Mouse (Mus musculus) layer of hippocampus, postnatal 36 days (tissue): ENCODE results near the gene Olfr1231. TPM values are rescaled to one million over a fixed set of nuclear protein-coding genes. Genes with fewer than 3 reads are reported as not detected.

Experiments
- DNase-seq, 2 experiments: peaks; one replicate each; pipeline ENCODE4 v3.0.0; 2022
- total RNA-seq, 2 experiments: library from RNA; stranded (reverse); gene quantifications; 2 replicates each; pipeline ENCODE4 v1.2.3; 2021

The Olfr1231 gene
- not detected for total RNA-seq

DNA sequence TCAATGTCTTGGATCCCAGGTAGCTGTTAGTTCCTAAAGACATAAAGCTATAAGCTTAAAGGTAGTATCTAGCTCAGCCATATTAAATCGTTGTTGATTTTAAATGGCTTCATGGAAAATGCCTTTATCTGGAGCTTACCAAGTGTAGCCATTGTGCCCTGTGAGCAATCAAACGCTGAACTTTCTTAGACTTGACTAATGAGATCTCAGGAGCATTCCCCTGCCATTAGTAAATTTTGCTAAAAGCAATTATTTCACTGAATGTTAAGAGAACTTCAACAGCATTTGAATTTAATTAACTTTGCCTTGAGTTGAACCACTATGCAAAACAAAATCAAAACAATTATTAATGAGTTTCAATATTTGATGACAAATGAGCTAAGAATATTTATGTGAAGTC lies at the start of gene Olfr1231:
TSS of gene Olfr1231 (minus strand) at position 101 of the 400 bp plus-strand sequence.
- DNase-seq: no peak

DNA sequence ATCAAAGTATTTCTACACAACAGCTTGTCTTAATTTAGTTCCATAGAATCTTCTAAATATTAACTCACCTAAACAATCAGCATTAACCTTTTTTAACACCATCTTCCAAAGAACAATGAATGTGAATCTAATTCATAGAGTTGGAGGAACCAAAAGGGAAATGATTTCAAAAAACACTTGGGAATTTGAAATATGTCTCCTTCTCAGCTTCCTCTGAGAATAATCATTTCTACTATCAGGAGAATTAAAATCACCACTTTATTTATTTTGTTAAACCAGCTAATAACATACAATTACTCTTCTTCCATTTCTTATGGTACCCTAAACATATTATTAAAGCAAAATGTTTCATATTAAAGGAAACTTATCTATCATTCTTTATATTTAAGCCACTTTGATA lies 35.4 kb upstream of the Olfr1231 start, which contains the start of gene Olfr1233:
TSS of gene Olfr1233 (minus strand) at position 101 of the 400 bp plus-strand sequence.
- no peak for DNase-seq

DNA sequence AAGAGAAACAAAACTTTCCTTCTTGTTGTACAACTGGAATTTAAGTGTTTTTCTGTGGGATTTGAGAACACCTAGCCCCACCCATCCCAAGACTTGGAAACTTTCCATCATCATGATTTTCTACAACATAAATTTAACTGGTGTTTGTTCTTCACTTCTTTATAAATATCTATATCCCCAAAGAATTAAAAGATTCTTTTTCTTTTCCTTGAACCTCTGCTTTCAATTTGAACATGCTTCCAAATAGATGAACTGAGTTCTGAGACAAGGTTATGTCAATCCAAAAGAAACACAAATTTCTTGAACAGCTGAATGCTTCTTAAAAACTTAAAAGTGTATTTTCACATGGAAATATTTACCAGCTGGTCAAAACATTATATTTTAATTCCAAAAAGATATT lies 22.7 kb upstream of the Olfr1231 start, which contains the start of gene Olfr1232:
TSS of gene Olfr1232 (minus strand) at position 101 of the 400 bp plus-strand sequence.
- DNase-seq: no peak

DNA sequence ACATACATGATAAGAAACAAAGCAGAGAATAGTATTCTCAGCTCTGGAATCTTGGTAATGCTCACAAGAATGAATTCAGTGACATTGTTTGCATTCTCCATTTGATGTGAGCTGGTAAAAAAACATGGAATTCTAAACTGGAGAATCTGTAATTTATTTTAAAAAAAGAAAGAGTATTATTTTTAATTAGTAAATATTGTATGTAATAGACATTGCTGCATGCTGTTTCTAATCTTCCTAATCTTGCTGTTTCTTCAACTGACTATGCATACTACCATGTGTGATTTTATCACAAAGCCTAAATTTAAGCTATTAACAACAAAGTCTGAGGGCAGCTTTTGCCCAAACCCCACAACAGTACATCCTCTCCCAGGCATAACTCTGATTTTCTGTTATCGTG lies 9.7 kb downstream of the Olfr1231 start, which contains the start of gene Olfr1230:
TSS of gene Olfr1230 (minus strand) at position 101 of the 400 bp plus-strand sequence.
- no peak for DNase-seq

DNA sequence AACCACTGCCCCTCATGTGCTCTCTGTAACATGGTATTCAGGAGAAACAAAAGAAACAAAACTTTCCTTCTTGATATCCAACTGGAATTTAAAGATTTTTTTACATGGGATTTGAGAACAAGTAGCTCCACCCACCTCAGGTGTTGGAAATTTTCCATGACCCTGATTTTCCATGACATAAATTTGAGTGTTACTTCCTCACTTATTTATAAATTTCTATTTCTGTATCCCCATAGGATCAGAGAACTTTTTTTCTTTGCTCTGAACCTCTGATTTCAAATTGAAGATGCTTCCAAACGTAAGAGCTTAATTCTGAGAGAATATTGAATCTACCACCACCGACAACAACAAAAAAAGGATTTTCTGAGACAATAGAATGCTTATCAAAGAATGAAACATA lies 19.0 kb downstream of the Olfr1231 start, which contains the start of gene Olfr1229:
TSS of gene Olfr1229 (minus strand) at position 101 of the 400 bp plus-strand sequence.
- DNase-seq: no peak

DNA sequence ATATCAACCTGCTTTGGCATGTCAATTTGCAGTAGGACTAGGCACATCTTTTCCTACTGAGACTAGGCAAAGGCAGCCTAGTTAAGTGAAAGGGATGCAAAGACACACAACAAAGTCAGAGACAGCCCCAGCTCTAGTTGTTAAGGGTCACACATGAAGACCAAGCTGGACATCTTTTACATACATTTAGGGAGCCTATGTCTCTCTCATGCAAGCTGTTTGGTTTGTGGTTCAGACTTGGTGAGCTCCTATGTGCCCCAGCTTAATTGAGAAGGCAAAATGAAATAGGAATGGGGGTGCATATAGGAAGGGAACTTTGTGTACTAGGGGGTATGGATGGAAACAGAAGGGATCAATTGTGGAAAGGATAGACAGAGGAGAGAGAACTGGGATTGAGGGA lies 52.9 kb downstream of the Olfr1231 start, which contains the start of gene Olfr1228:
TSS of gene Olfr1228 (minus strand) at position 101 of the 400 bp plus-strand sequence.
- no peak for DNase-seq

Other genes with a start within 250 kb of the Olfr1231 start
- gene Olfr1218, start 245.9 kb downstream of the Olfr1231 start, total RNA-seq: not detected
- not detected for gene Olfr1219, start 223.6 kb downstream of the Olfr1231 start, total RNA-seq
- gene Olfr1220, start 200.2 kb downstream of the Olfr1231 start, total RNA-seq: not detected
- not detected for gene Olfr1221, start 189.8 kb downstream of the Olfr1231 start, total RNA-seq
- not detected for gene Olfr1222, start 174.0 kb downstream of the Olfr1231 start, total RNA-seq
- gene Olfr1223, start 155.5 kb downstream of the Olfr1231 start, total RNA-seq: not detected
- gene Olfr1224-ps1, start 143.0 kb downstream of the Olfr1231 start, total RNA-seq: not detected
- gene Olfr1225, start 132.4 kb downstream of the Olfr1231 start, total RNA-seq: not detected
- not detected for gene Olfr1226, start 107.0 kb downstream of the Olfr1231 start, total RNA-seq
- gene Olfr1228, start 53.0 kb downstream of the Olfr1231 start, total RNA-seq: not detected
- gene Olfr1229, start 19.1 kb downstream of the Olfr1231 start, total RNA-seq: not detected
- not detected for gene Olfr1230, start 9.8 kb downstream of the Olfr1231 start, total RNA-seq
- gene Olfr1232, start 22.6 kb upstream of the Olfr1231 start, total RNA-seq: not detected
- gene Olfr1233, start 35.3 kb upstream of the Olfr1231 start, total RNA-seq: not detected
- not detected for gene Olfr1234, start 57.8 kb upstream of the Olfr1231 start, total RNA-seq
- not detected for gene Olfr1238, start 102.6 kb upstream of the Olfr1231 start, total RNA-seq
- not detected for gene Olfr1239, start 113.3 kb upstream of the Olfr1231 start, total RNA-seq
- gene Olfr1240, start 135.9 kb upstream of the Olfr1231 start, total RNA-seq: not detected
- not detected for gene Olfr1241, start 180.1 kb upstream of the Olfr1231 start, total RNA-seq
- gene Olfr1242, start 191.3 kb upstream of the Olfr1231 start, total RNA-seq: not detected
- not detected for gene Olfr1243, start 224.4 kb upstream of the Olfr1231 start, total RNA-seq